Mouse (Mus musculus) forebrain, postnatal 0 days (tissue): ENCODE data around the gene Pgap2. TPM values are rescaled to one million over a fixed set of nuclear protein-coding genes. Genes with fewer than 3 reads are reported as not detected.
"Not testable (repeated sequence)": the region's sequence is repeated elsewhere in the genome, so short reads cannot be mapped to it uniquely, and the experiment has no call there.

Source experiments
- ATAC-seq: fragments of 200-750 bp; cut with Nextera tagmentation; 2 replicates; pipeline ENCODE4 v1.8.0; 2017; ENCODE audit warnings: mild to moderate bottlenecking, moderate library complexity
- DNase-seq: peaks from one replicate; pipeline ENCODE4 v3.0.0-alpha.2; 2015
- H3K27ac ChIP-seq: fragments of 300-500 bp; sonication (generic); 2 replicates; pipeline ENCODE4 v1.5.1; 2014; ENCODE audit warnings: low read depth, mild to moderate bottlenecking, antibody characterized with exemption, low read length, moderate library complexity, mixed read lengths
- H3K27me3 ChIP-seq: fragments of 300-500 bp; sonication (generic); 2 replicates; pipeline ENCODE4 v1.6.1; 2014; ENCODE audit warnings: mild to moderate bottlenecking, low read length, mixed read lengths; ENCODE audit not compliant: insufficient read depth
- H3K36me3 ChIP-seq: fragments of 300-500 bp; sonication (generic); 2 replicates; pipeline ENCODE4 v1.6.1; 2014; ENCODE audit warnings: mild to moderate bottlenecking, moderate library complexity; ENCODE audit not compliant: insufficient read depth
- H3K4me1 ChIP-seq: fragments of 300-500 bp; sonication (generic); 2 replicates; pipeline ENCODE4 v1.6.1; 2014; ENCODE audit warnings: antibody characterized with exemption; ENCODE audit not compliant: insufficient read depth
- H3K4me2 ChIP-seq: fragments of 300-500 bp; sonication (generic); 2 replicates; pipeline ENCODE4 v1.6.1; 2014; ENCODE audit warnings: low read depth, mild to moderate bottlenecking, moderate library complexity
- H3K4me3 ChIP-seq: fragments of 300-500 bp; sonication (generic); 2 replicates; pipeline ENCODE4 v1.5.1; 2014; ENCODE audit warnings: low read depth, low read length, mixed read lengths
- H3K9ac ChIP-seq: fragments of 300-500 bp; sonication (generic); 2 replicates; pipeline ENCODE4 v1.6.1; 2014; ENCODE audit warnings: mild to moderate bottlenecking
- H3K9me3 ChIP-seq: fragments of 300-500 bp; sonication (generic); 2 replicates; pipeline ENCODE4 v1.6.1; 2016; ENCODE audit warnings: low read length
- CTCF ChIP-seq: sonication (generic); IDR thresholded peaks from 2 replicates; pipeline ENCODE4 v1.5.1; 2016; ENCODE audit warnings: antibody characterized with exemption, control low read depth, low read depth
- WGBS: fragments of 180-500 bp; shearing (Covaris S2); extraction: QIAGEN DNeasy Blood & Tissue Kit; methylation state at CpG from one replicate; pipeline ENCODE4 v1.1.7; 2014; 5-methylcytosine and 5-hydroxymethylcytosine counted together
- polyA plus RNA-seq: library from polyadenylated mRNA; unstranded; fragments of >200 nt; fragmentation: Nextera tagmentation; extraction: Ambion mirVana; gene quantifications from 2 replicates; pipeline ENCODE4 v1.2.1, GENCODE M21; 2015
- total RNA-seq: library from RNA; depleted of rRNA; stranded (reverse); fragments of >200 nt; gene quantifications from 2 replicates; pipeline ENCODE4 v1.2.3, GENCODE M21; 2014

Pgap2 gene
- total and polyA plus RNA-seq, 2 experiments from 2014 or later, result 35.9 to 50.8 TPM

DNA sequence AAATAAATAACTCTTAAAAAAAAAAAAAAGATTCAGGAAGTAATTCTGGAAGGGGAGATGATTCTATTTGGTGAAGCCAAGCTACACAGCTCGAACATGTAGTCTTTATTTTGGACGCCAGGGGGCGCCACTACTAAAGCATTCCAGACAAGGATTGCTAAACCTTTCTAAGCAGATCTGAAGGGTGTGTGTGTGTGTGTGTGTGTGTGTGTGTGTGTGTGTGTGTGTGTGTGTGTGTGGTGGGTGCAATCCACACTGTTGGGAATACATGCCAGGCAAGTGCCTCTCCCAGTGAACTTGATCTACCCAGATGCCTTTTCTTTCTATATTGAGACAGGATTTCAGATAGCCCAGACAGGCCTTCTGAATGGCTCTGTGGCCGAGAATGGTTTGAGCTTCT lies 48.2 kb downstream of the Pgap2 start:
- H3K4me3 ChIP-seq, result no peak overlapping the region
- 19% methylated on average over 4 of the region's 4 CpGs for WGBS
- H3K9ac ChIP-seq, result no peak overlapping the region
- no peak overlapping the region for H3K27ac ChIP-seq
- no peaks in the 10 kb centered on the region for H3K9me3 ChIP-seq
- no peaks in the 10 kb centered on the region for H3K4me1 ChIP-seq
- peak; percentile 84 for DNase-seq
- ATAC-seq, result peak; percentile 81
- peak; percentile 83 for TF ChIP-seq CTCF
- H3K36me3 ChIP-seq, result no peaks in the 10 kb centered on the region
- no peaks in the 10 kb centered on the region for H3K27me3 ChIP-seq
- no peak overlapping the region for H3K4me2 ChIP-seq

DNA sequence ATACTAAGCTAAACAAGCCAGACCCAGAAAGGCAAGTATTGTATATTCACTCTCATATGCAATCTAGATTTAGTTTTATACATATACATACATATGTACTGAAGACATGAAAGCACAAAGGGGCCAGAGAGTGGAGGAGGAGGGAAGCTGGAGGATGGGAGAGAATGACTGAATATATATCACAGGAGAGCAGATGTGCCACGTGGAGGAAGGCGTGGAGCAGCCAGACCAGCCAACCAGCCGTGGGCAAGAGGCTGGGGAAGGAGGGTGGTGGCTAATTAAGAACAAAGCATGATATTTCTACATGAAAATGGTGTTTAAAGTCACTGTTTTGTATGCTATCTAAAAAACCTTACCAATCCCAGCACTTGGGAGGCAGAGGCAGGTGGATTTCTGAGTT lies 48.7 kb downstream of the Pgap2 start:
- Histone ChIP-seq H3K4me3 (no peak overlapping the region), H3K36me3 (no peaks in the 10 kb centered on the region), H3K4me2 (no peak overlapping the region), H3K27ac (no peak overlapping the region), H3K9ac (no peak overlapping the region), H3K4me1 (no peaks in the 10 kb centered on the region), H3K27me3 (no peaks in the 10 kb centered on the region), H3K9me3 (no peaks in the 10 kb centered on the region)
- DNase-seq (no peak), ATAC-seq (0 out of 2 replicates have a peak, but pooled peaks have one; percentile 8)
- TF ChIP-seq CTCF, result no peak
- 70% methylated on average over 3 of the region's 3 CpGs for WGBS

DNA sequence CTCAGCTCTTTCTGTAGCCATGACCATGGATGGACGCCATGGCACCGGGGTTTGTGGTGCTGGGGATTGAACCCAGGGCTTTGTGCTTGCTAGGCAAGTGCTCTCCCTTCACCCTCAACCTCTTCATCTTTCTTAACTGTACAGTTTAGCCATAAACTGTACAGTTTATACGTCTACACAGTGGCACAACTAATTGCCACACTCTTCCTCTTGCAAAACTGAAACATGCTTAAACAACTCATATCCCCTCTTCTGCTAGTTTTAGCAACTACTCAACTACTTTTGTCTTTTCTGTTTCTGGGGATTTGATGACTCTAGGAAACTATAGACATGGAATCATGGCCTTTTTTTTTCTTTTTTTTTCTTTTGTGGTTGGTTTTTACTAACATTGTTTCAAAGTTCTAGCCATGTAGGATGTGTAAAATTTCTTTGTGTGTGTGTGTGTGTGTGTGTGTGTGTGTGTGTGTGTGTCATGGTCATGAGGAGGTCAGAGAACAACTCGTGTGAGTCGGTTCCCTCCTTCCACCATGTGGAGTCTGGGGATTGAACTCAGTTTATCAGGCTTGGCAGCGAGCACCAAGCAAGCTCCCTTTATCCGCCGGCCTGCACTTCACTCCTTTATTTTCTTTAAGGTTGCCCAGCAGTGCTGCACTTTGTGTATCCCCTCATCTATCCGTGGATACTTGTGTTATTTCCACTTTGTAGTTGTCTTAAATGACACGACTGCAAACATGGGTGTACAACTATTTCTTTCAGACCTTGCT lies 49.9 kb downstream of the Pgap2 start:
- no peak for TF ChIP-seq CTCF
- Histone ChIP-seq H3K9ac (no peak overlapping the region), H3K9me3 (no peaks in the 10 kb centered on the region), H3K36me3 (no peaks in the 10 kb centered on the region), H3K4me1 (no peaks in the 10 kb centered on the region), H3K27ac (no peak overlapping the region), H3K4me3 (no peak overlapping the region), H3K4me2 (no peak overlapping the region), H3K27me3 (no peaks in the 10 kb centered on the region)
- no peak for ATAC-seq
- DNase-seq, result no peak
- 81% methylated on average over 10 of the region's 10 CpGs for WGBS

DNA sequence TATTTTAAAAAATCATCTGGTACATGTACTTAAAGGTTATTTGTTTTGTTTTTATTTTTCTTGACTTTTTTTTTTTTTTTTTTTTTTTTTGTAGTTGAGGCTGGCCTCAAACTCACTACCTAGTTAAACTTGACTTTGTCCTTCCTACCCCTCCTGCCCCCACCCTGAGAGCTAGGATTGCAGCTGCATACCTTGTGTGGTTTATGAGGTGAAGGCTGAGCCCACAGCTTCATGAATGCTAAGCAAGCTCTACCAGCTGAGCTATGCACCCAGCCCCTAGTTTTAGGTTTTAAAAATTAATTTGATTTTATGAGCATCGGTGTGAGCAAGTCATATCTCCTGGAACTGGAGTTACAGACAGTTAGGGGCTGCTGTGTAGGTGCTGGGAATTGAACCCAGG lies 50.5 kb downstream of the Pgap2 start:
- ATAC-seq (no peak), DNase-seq (no peak)
- no peak overlapping the region for H3K4me2 ChIP-seq
- no peaks in the 10 kb centered on the region for H3K9me3 ChIP-seq
- no peaks in the 10 kb centered on the region for H3K36me3 ChIP-seq
- H3K27ac ChIP-seq, result no peak overlapping the region
- H3K4me1 ChIP-seq, result no peaks in the 10 kb centered on the region
- no peaks in the 10 kb centered on the region for H3K27me3 ChIP-seq
- WGBS, result 95% methylated on average over 1 of the region's 1 CpGs
- no peak overlapping the region for H3K9ac ChIP-seq
- no peak for TF ChIP-seq CTCF
- H3K4me3 ChIP-seq, result no peak overlapping the region

DNA sequence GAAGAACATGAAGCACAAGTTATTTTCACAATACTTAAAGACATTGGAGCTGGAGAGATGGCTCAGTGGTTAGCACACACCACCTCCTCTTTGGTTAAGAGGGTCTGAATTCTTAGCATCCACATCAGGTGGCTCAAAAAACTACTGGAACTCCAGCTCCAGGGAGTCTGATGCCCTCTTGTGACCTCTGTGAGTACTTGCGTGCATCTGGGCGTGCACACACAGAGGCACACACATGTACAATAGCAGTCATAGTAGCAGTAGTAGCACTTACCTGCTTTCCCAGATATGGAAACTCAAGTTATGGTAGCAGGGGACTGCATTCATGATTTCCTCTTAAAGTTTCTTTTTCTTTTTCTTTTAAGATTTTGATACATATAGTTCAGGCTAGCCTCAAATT lies 53.0 kb downstream of the Pgap2 start:
- Histone ChIP-seq H3K9me3 (no peaks in the 10 kb centered on the region), H3K36me3 (no peaks in the 10 kb centered on the region), H3K4me1 (no peaks in the 10 kb centered on the region), H3K9ac (no peak overlapping the region), H3K4me3 (no peak overlapping the region), H3K4me2 (no peak overlapping the region), H3K27ac (no peak overlapping the region), H3K27me3 (no peaks in the 10 kb centered on the region)
- no peak for TF ChIP-seq CTCF
- DNase-seq (no peak), ATAC-seq (no peak)
- WGBS, result 84% methylated on average over 2 of the region's 2 CpGs

DNA sequence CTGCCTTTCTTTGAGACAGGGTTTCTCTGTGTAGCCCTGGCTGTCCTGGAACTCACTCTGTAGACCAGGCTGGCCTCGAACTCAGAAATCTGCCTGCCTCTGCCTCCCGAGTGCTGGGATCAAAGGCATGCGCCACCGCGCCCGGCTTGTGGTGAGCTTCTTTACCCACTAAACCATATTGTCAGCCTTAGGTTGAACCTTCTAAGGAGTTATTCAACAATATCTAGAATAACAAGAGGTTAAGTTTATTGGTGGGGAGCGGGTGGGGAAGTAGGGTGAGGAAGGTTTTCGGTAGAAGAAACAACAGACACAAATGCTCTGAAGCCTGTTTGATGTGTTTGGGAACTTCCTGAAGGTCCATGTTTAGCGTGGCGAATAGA lies 56.0 kb downstream of the Pgap2 start:
- not testable (repeated sequence) for ATAC-seq, H3K9me3 ChIP-seq, DNase-seq, H3K4me1 ChIP-seq, H3K4me2 ChIP-seq, H3K27ac ChIP-seq, H3K9ac ChIP-seq, H3K36me3 ChIP-seq, H3K4me3 ChIP-seq, H3K27me3 ChIP-seq
- WGBS, result 92% methylated on average over 10 of the region's 10 CpGs

DNA sequence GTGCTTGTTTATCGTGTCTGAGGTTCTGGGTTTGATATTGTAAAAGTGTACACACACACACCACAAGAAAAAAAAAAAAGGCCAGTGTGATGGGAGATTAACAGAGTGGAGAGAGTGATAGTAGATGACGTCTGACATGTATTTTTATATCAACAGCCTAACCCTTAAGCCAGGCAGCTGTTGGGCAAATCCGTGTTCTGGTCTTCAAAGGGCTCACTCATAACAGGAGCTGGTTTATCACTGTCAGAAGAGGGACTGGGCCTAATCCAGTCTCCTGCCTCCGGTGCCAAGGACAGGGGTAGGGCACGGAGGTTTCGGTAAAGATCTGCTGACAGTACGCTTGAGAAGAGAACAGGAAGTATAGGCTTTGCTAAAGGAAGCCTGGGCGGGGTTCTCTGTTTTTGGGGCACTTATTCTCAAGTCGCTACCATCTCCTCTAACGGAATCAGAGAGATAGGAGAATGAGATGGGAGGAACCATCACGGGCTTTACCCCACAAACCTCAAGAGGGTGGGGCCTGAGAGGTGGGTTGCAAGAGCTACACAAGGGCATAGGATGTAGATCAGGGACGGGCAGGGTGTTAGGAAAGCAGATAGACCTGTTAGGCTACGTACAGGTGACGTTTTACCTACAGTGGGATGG lies 56.5 kb downstream of the Pgap2 start:
- no peak for TF ChIP-seq CTCF
- Histone ChIP-seq H3K27ac (no peak overlapping the region), H3K27me3 (no peaks in the 10 kb centered on the region), H3K9ac (peak overlapping the region; percentile 70; the same call in 1 of the 2 replicates), H3K4me3 (no peak overlapping the region), H3K36me3 (no peaks in the 10 kb centered on the region), H3K4me2 (no peak overlapping the region), H3K4me1 (peaks cover 7% of the 10 kb centered on the region), H3K9me3 (no peaks in the 10 kb centered on the region)
- no peak for DNase-seq
- peak; percentile 1; the same call in 1 of the 2 replicates for ATAC-seq
- 49% methylated on average over 14 of the region's 14 CpGs for WGBS
